Mouse (Mus musculus): Measurements from ENCODE around the gene Pex26. TPM values are rescaled to one million over a fixed set of nuclear protein-coding genes. Genes with fewer than 3 reads are reported as not detected.
A peak's percentile ranks its signal among the peaks of the same experiment; 100 is the strongest.

Gene Pex26
- total and polyA plus RNA-seq, 3 experiments = 2.8 to 3.3 (median 3.2) TPM

DNA sequence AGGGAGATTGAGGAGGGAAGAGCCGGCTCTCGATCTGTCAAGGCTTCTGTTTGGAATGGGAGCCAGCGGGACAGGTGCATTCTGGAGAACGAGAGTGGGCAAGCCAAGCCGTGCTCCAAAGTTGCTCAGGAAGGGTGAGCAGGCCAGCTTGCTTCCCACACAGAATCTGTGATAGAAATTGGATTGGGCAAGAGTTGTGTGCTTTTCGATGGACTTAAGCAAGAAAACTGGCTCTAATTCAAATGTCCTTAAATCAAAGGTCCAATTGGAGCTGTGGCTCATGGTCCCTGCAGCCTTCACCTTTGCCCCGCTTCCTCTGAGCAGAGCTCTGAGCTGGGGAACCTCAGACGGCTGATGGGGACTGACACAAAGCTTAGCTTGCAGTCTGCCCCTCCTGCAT is 40.0 kb upstream of the Pex26 start:
- DNase-seq (ENCODE audit: extremely low read depth) = no peak

DNA sequence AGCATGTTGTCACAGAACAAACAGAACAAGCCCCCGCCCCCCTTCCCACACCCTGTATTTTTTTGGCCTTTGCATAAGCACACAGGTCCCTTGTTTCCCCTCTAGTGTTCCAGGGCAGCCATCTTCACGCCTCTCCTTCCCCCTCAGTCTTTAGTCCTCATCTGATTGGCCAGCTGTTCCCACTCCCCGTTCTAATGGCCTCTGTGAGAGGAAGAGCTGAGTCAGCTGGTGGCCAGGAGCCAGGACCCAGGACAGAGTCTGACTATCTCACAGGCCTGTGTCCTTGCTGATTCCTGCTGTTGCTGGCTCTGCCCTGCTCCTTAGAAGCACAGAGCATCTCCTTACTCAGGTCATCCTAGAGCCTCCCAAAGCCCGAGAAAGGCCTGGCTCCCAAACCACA is 39.4 kb upstream of the Pex26 start:
- H3K4me3 ChIP-seq (replicated peaks in 1 of 3; ENCODE audit: low read depth in 2 of 3, low read length in 2 of 3, poor library complexity in 1 of 3) = no peak overlapping the region
- H3K9me3 ChIP-seq (replicated peaks; ENCODE audit: low read length) = no peaks in the 10 kb centered on the region
- H3K79me2 ChIP-seq (replicated peaks; ENCODE audit: control insufficient read depth, extremely low read depth, insufficient read depth, poor library complexity, severe bottlenecking) = no peaks in the 10 kb centered on the region
- H3K36me3 ChIP-seq (replicated peaks in 1 of 2; ENCODE audit: control insufficient read depth in 1 of 2, insufficient read depth in 1 of 2, low read length in 1 of 2) = no peaks in the 10 kb centered on the region
- dilution Hi-C loops (cut with MboI; ENCODE audit: extremely low pct_ligation_motif_present, extremely low pct_unique_long_range_greater_than_20kb, low sequenced_read_pairs) = no loop called here
- in situ Hi-C loops (cut with MboI; ENCODE audit: low pct_ligation_motif_present, low pct_unique_long_range_greater_than_20kb, low sequenced_read_pairs) = no loop called here
- no peak overlapping the region for H3K27ac ChIP-seq (ENCODE audit: insufficient read depth, low read depth)
- no peak for DNase-seq (ENCODE audit: extremely low read depth)
- H3K27me3 ChIP-seq (replicated peaks) = no peaks in the 10 kb centered on the region
- peak; percentile 34; the same call in 1 of the 2 replicates for TF ChIP-seq MAFK (IDR thresholded peaks at IDR 0.05; ENCODE audit: insufficient replicate concordance, low read length)
- no peak for TF ChIP-seq MXI1 (IDR thresholded peaks at IDR 0.05; ENCODE audit: low read depth, low read length)
- no peak for TF ChIP-seq TBP (conservative IDR thresholded peaks at IDR 0.05; ENCODE audit: low read depth, low read length)
- TF ChIP-seq ZC3H11A (IDR thresholded peaks at IDR 0.05; ENCODE audit: low read depth, low read length) = no peak
- no peak for TF ChIP-seq PAX5 (IDR thresholded peaks at IDR 0.05; ENCODE audit: low read length)
- no peak for TF ChIP-seq MEF2A (IDR thresholded peaks at IDR 0.05; ENCODE audit: borderline replicate concordance, low read depth, low read length)
- TF ChIP-seq ETS1 (conservative IDR thresholded peaks at IDR 0.05; ENCODE audit: low read depth, low read length) = no peak
- no peak overlapping the region for H3K4me2 ChIP-seq (ENCODE audit: insufficient read depth, low read depth, poor library complexity, severe bottlenecking)
- no peak overlapping the region for H3K9ac ChIP-seq (ENCODE audit: insufficient read depth, low read depth)
- H3K4me1 ChIP-seq (ENCODE audit: control insufficient read depth in 1 of 2, insufficient read depth in 2 of 2) = peaks cover 0 to 6% of the 10 kb centered on the region in 2 experiments; a peak in 2 of 4 replicates

More for the DNA sequence above, 40.0 kb upstream of the Pex26 start:
- Histone ChIP-seq H3K4me3 (replicated peaks in 1 of 3; ENCODE audit: low read depth in 2 of 3, low read length in 2 of 3, poor library complexity in 1 of 3) (no peak overlapping the region), H3K9me3 (replicated peaks; ENCODE audit: low read length) (no peaks in the 10 kb centered on the region), H3K27ac (ENCODE audit: insufficient read depth, low read depth) (no peak overlapping the region), H3K36me3 (replicated peaks in 1 of 2; ENCODE audit: control insufficient read depth in 1 of 2, insufficient read depth in 1 of 2, low read length in 1 of 2) (no peaks in the 10 kb centered on the region), H3K9ac (ENCODE audit: insufficient read depth, low read depth) (no peak overlapping the region), H3K27me3 (replicated peaks) (no peaks in the 10 kb centered on the region), H3K79me2 (replicated peaks; ENCODE audit: control insufficient read depth, extremely low read depth, insufficient read depth, poor library complexity, severe bottlenecking) (no peaks in the 10 kb centered on the region), H3K4me2 (ENCODE audit: insufficient read depth, low read depth, poor library complexity, severe bottlenecking) (no peak overlapping the region), H3K4me1 (ENCODE audit: control insufficient read depth in 1 of 2, insufficient read depth in 2 of 2) (peaks cover 0 to 9% of the 10 kb centered on the region in 2 experiments; a peak in 1 of 4 replicates)
- in situ Hi-C loops (cut with MboI; ENCODE audit: low pct_ligation_motif_present, low pct_unique_long_range_greater_than_20kb, low sequenced_read_pairs) = no loop called here
- dilution Hi-C loops (cut with MboI; ENCODE audit: extremely low pct_ligation_motif_present, extremely low pct_unique_long_range_greater_than_20kb, low sequenced_read_pairs) = no loop called here
- TF ChIP-seq JUND (conservative IDR thresholded peaks at IDR 0.05; ENCODE audit: low read depth, low read length) (no peak), NRF1 (IDR thresholded peaks at IDR 0.05; ENCODE audit: low read depth, low read length) (no peak), KAT2A (IDR thresholded peaks at IDR 0.05; ENCODE audit: insufficient replicate concordance, low read length) (no peak), EP300 (IDR thresholded peaks at IDR 0.05; ENCODE audit: low read length) (no peak), JUN (IDR thresholded peaks at IDR 0.05; ENCODE audit: insufficient read depth, low read depth, low read length) (no peak), CHD1 (IDR thresholded peaks at IDR 0.05; ENCODE audit: low read depth, low read length) (no peak), MEF2A (IDR thresholded peaks at IDR 0.05; ENCODE audit: borderline replicate concordance, low read depth, low read length) (no peak), POLR2A (IDR thresholded peaks at IDR 0.05; ENCODE audit: low read depth, low read length) (no peak), ETS1 (conservative IDR thresholded peaks at IDR 0.05; ENCODE audit: low read depth, low read length) (no peak), ZMIZ1 (IDR thresholded peaks at IDR 0.05; ENCODE audit: low read depth, low read length) (no peak), MXI1 (IDR thresholded peaks at IDR 0.05; ENCODE audit: low read depth, low read length) (no peak), UBTF (IDR thresholded peaks at IDR 0.05; ENCODE audit: low read depth, low read length) (no peak), IRF4 (IDR thresholded peaks at IDR 0.05; ENCODE audit: low read depth, low read length) (no peak)
